Mouse (Mus musculus) intestine, postnatal 0 days (tissue): ENCODE results near the gene Entpd1. TPM values are rescaled to one million over a fixed set of nuclear protein-coding genes. Genes with fewer than 3 reads are reported as not detected.

Experiments used
- ATAC-seq: fragments of 200-750 bp; cut with Nextera tagmentation; 2 replicates; pipeline ENCODE4 v1.8.0; 2017; ENCODE audit warnings: mild to moderate bottlenecking, moderate TSS enrichment, moderate library complexity
- H3K27ac ChIP-seq: fragments of 300-500 bp; sonication (generic); 2 replicates; pipeline ENCODE4 v1.5.1; 2014; ENCODE audit warnings: mild to moderate bottlenecking, low read depth, low read length, moderate library complexity
- H3K27me3 ChIP-seq: fragments of 300-500 bp; sonication (generic); replicated peaks from 2 replicates; pipeline ENCODE4 v1.6.1; 2014; ENCODE audit warnings: low read length, mixed read lengths; ENCODE audit not compliant: control insufficient read depth, insufficient read depth
- H3K36me3 ChIP-seq: fragments of 300-500 bp; sonication (generic); 2 replicates; pipeline ENCODE4 v1.6.1; 2014; ENCODE audit warnings: mild to moderate bottlenecking, moderate library complexity; ENCODE audit not compliant: control insufficient read depth, insufficient read depth
- H3K4me1 ChIP-seq: fragments of 300-500 bp; sonication (generic); replicated peaks from 2 replicates; pipeline ENCODE4 v1.6.1; 2014; ENCODE audit warnings: antibody characterized with exemption, low read length, mixed read lengths; ENCODE audit not compliant: control insufficient read depth, insufficient read depth
- H3K4me2 ChIP-seq: fragments of 300-500 bp; sonication (generic); replicated peaks from 2 replicates; pipeline ENCODE4 v1.6.1; 2014; ENCODE audit warnings: low read depth, mild to moderate bottlenecking, moderate library complexity
- H3K4me3 ChIP-seq: fragments of 300-500 bp; sonication (generic); 2 replicates; pipeline ENCODE4 v1.5.1; 2014; ENCODE audit warnings: low read depth, low read length
- H3K9ac ChIP-seq: fragments of 300-500 bp; sonication (generic); 2 replicates; pipeline ENCODE4 v1.6.1; 2014; ENCODE audit warnings: mild to moderate bottlenecking, low read depth, low read length
- H3K9me3 ChIP-seq: fragments of 300-500 bp; sonication (generic); 2 replicates; pipeline ENCODE4 v1.6.1; 2016; ENCODE audit warnings: mixed run types; ENCODE audit not compliant: control insufficient read depth
- CTCF ChIP-seq: sonication (generic); IDR thresholded peaks from 2 replicates; pipeline ENCODE4 v1.5.1; 2016; ENCODE audit warnings: low read depth, mild to moderate bottlenecking, control low read depth, antibody characterized with exemption, moderate library complexity
- WGBS: fragments of 180-500 bp; shearing (Covaris S2); extraction: QIAGEN DNeasy Blood & Tissue Kit; methylation state at CpG from one replicate; pipeline ENCODE4 v1.1.7; 2014; 5-methylcytosine and 5-hydroxymethylcytosine counted together
- polyA plus RNA-seq: library from polyadenylated mRNA; unstranded; fragments of >200 nt; fragmentation: Nextera tagmentation; extraction: Ambion mirVana; gene quantifications from 2 replicates; pipeline ENCODE4 v1.2.1, GENCODE M21; 2015

The Entpd1 gene
- polyA plus RNA-seq, 1 experiment from 2014 or later, result 6.8 TPM

DNA sequence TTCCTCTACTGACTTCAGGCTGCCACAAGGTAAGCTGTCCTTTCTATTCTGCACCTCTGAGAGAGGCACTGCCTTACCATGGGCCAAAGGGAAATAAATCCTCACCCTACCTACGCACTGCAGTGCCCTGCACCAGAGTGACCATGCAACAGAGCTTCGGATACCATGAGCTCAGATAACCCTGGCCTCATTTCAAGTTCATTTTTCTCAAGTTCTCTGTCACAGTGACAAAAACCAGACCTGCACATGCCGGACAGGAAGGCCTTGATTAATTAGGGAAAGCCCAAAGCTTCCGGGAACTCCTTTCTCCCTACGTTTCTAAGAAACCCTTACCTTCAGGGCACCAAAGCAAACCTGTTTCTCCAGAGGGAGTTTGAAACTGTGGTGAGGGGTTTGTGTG is 30.5 kb upstream of the Entpd1 start:
- TF ChIP-seq CTCF, result no peak
- H3K27ac ChIP-seq, result peak overlapping the region; percentile 69
- ATAC-seq, result no peak
- peaks cover 63% of the 10 kb centered on the region for H3K36me3 ChIP-seq
- H3K9ac ChIP-seq, result no peak overlapping the region
- H3K9me3 ChIP-seq, result no peaks in the 10 kb centered on the region
- no peaks in the 10 kb centered on the region for H3K27me3 ChIP-seq
- H3K4me3 ChIP-seq, result no peak overlapping the region
- peaks cover 5% of the 10 kb centered on the region for H3K4me1 ChIP-seq
- H3K4me2 ChIP-seq, result no peak overlapping the region
- WGBS, result 37% methylated on average over 5 of the region's 5 CpGs

DNA sequence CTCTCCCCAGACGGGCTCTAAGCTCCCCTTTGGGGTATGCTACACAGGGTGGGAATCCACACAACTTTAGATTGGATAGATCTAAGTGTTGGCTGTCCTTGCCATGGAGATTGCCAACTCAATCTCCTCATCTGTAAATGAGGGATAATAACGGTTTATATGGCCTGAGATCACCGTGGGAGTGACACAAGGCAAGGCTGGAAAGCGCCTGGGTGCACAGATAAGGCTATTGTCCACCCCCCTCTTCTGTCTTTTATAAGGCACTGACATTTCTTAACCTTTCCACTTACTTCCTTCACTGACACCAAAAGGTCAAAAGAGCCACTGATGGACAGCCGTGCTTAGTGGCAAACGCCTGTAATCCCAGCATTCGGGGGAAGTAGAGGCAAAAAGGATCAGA is 25.3 kb upstream of the Entpd1 start:
- WGBS, result 35% methylated on average over 7 of the region's 7 CpGs
- Histone ChIP-seq H3K27me3 (no peaks in the 10 kb centered on the region), H3K4me2 (peak overlapping the region; percentile 84), H3K9me3 (no peaks in the 10 kb centered on the region), H3K9ac (peak overlapping the region; percentile 18; the same call in 1 of the 2 replicates), H3K27ac (peak overlapping the region; percentile 96), H3K4me1 (no peaks in the 10 kb centered on the region; the same call in none of the 2 replicates), H3K36me3 (peaks cover 22% of the 10 kb centered on the region), H3K4me3 (peak overlapping the region; percentile 79)
- TF ChIP-seq CTCF, result no peak
- no peak for ATAC-seq

DNA sequence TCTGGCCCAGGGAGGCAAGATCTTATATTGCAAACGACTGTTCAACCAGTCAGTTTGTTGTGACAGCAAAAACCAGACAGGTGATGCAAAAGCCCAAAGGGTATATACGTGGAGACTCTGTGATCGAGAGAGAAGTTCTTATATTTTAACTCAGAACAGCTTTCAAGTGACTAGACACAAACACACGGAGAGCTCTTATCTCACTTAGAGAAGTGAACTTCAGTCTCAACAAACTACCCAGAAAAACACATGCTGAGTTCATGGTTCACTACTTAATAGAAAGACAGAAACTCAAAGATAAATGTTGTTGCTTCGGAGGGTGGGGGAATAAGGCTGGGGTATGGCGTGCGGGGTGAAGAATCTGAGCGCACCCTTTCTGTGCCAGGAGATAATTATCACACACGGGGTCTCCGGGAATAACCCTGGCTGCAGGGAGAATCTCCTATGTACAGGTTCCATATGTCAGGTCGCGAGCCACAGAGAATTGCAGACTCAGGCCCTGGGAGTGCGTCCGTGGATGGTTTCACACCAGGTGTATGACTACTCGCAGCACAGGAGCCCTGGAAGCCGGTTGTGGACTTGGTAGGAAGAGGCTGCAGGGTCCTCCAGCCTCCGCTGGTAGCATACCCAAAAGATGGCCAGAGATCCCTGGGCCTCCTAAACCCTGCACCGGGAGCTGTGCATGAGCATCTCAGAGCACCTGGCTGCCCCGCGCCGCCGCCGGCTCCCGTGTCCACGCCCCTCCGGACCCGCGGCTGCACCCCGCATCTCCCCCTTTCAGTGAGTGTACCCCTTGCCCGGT is 24.5 kb upstream of the Entpd1 start:
- ATAC-seq, result peak; percentile 46
- Histone ChIP-seq H3K4me3 (peak overlapping the region; percentile 79), H3K9me3 (no peaks in the 10 kb centered on the region), H3K4me2 (peak overlapping the region; percentile 84), H3K27me3 (no peaks in the 10 kb centered on the region), H3K4me1 (no peaks in the 10 kb centered on the region; the same call in none of the 2 replicates), H3K36me3 (peaks cover 14% of the 10 kb centered on the region), H3K9ac (peak overlapping the region; percentile 72), H3K27ac (peak overlapping the region; percentile 96)
- WGBS, result 2% methylated on average over 30 of the region's 30 CpGs
- no peak for TF ChIP-seq CTCF

DNA sequence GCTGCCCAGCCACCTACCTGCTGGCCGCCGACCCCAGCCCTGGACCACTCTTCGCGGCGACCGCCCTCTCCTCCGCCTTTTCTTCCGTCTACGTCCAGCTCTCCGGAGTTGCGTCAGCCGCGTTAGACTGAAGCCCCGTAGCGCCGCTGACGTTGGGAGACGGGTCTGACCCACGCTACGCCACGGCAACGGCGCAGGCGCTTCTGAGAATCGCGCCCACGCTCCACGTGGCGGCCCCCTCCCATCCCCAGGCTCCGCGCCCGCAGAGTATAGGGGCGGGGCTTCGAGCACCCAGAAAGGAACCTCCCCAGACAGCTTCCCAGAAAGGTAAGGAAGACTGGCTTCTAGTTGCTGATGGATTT is 23.9 kb upstream of the Entpd1 start, which contains the start of gene Aldh18a1:
Gene Aldh18a1 (minus strand): TSS at position 171 of the 362 bp plus-strand sequence.
- H3K4me3 ChIP-seq, result peak within 1 kb of the TSS; percentile 79
- H3K4me1 ChIP-seq, result no peaks in the 10 kb centered on the region; the same call in none of the 2 replicates
- H3K4me2 ChIP-seq, result peak within 1 kb of the TSS; percentile 84
- peak within 1 kb of the TSS; percentile 72 for H3K9ac ChIP-seq
- H3K36me3 ChIP-seq, result peaks cover 10% of the 10 kb centered on the region; the same call in 1 of the 2 replicates
- TF ChIP-seq CTCF, result peak; percentile 26; the same call in 1 of the 2 replicates
- H3K27me3 ChIP-seq, result no peaks in the 10 kb centered on the region
- peak; percentile 86 for ATAC-seq
- peak within 1 kb of the TSS; percentile 96 for H3K27ac ChIP-seq
- H3K9me3 ChIP-seq, result no peaks in the 10 kb centered on the region
- WGBS, result under 1% methylated on average over 34 of the region's 34 CpGs

DNA sequence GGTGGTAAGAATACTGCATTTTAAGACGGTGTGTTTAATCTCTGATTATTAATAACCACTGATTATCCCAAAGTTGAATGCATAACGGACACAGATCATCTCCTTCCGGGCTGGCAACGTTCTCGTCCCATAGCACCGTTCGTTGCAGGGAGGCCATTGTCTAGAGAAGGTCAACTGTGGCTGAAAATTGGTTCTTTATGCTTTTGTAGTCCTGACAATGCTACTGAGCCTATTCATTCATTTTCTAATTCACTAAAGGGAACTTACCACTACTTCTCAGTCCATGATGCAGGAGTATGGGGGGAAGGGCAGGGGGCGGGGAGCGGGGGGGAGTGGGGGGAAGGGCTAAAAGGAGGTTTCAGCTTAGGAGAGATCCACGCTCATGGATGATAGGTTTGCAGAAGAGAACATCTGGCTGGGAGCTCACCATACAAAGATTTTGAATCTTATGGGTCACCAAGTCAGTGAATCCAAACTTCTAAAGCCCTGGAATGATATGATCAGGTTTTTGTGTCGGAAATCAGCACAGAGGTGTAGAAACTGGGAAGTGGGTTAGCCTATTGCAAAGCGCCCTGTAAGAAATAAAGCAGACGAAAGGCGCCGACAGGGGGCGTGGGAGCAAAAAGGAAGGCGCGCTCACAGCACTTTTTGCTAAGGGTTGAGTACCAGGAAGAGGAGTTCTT is 23.2 kb upstream of the Entpd1 start:
- H3K4me1 ChIP-seq, result no peaks in the 10 kb centered on the region; the same call in none of the 2 replicates
- TF ChIP-seq CTCF, result peak; percentile 87
- H3K27ac ChIP-seq, result peak overlapping the region; percentile 87
- H3K27me3 ChIP-seq, result no peaks in the 10 kb centered on the region
- 0 out of 2 replicates have a peak, but pooled peaks cover 3% of the 10 kb centered on the region for H3K36me3 ChIP-seq
- H3K9me3 ChIP-seq, result no peaks in the 10 kb centered on the region
- ATAC-seq, result peak; percentile 46
- under 1% methylated on average over 18 of the region's 18 CpGs for WGBS
- peak overlapping the region; percentile 79 for H3K4me3 ChIP-seq
- H3K4me2 ChIP-seq, result peak overlapping the region; percentile 84
- peak overlapping the region; percentile 41; the same call in 1 of the 2 replicates for H3K9ac ChIP-seq

DNA sequence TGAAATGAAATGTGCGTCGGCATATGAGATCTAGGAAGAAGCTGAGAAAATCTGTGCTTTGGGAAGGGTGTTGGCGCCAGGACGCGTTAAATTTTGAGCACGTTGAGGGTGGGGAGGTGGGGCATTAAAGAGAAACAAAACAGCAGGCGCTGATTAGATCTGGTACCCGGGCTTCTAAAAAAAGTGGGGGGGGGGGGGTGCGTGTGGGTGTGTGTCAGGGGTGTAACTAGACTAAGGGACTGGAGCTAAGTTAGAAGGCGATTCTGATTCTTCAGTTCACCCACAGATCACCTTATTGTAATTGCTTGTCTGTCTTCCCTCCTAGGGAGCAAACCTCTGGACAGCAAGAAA is 22.7 kb upstream of the Entpd1 start:
- ATAC-seq, result no peak
- H3K4me1 ChIP-seq, result no peaks in the 10 kb centered on the region; the same call in 1 of the 2 replicates
- no peaks in the 10 kb centered on the region for H3K9me3 ChIP-seq
- peak overlapping the region; percentile 84 for H3K4me2 ChIP-seq
- H3K9ac ChIP-seq, result peak overlapping the region; percentile 41; the same call in 1 of the 2 replicates
- WGBS, result 0% methylated on average over 10 of the region's 10 CpGs
- no peak for TF ChIP-seq CTCF
- peak overlapping the region; percentile 87 for H3K27ac ChIP-seq
- no peaks in the 10 kb centered on the region for H3K36me3 ChIP-seq
- peak overlapping the region; percentile 79 for H3K4me3 ChIP-seq
- H3K27me3 ChIP-seq, result no peaks in the 10 kb centered on the region
